Mouse (Mus musculus) testis, adult 2 months (tissue): Measurements from ENCODE around the gene Sf3b4. TPM values are rescaled to one million over a fixed set of nuclear protein-coding genes. Genes with fewer than 3 reads are reported as not detected.

Experiments used
- H3K27ac ChIP-seq: fragments of 200-500 bp; 2 replicates; pipeline ENCODE4 v1.5.1; 2012; ENCODE audit warnings: low read depth, low read length; ENCODE audit not compliant: control insufficient read depth, insufficient read depth
- H3K27me3 ChIP-seq: fragments of 200-500 bp; 2 replicates; pipeline ENCODE4 v1.6.1; 2012; ENCODE audit warnings: mild to moderate bottlenecking, low read length, moderate library complexity; ENCODE audit not compliant: control insufficient read depth, insufficient read depth
- H3K36me3 ChIP-seq: fragments of 200-500 bp; 2 replicates; pipeline ENCODE4 v1.6.1; 2012; ENCODE audit warnings: mild to moderate bottlenecking, low read length; ENCODE audit not compliant: control insufficient read depth, insufficient read depth
- H3K4me1 ChIP-seq: fragments of 200-500 bp; 2 replicates; pipeline ENCODE4 v1.6.1; 2012; ENCODE audit warnings: low read length; ENCODE audit not compliant: control insufficient read depth, insufficient read depth
- H3K4me3 ChIP-seq: fragments of 200-500 bp; 2 replicates; pipeline ENCODE4 v1.5.1; 2012; ENCODE audit warnings: low read depth, mild to moderate bottlenecking, low read length, moderate library complexity, mixed read lengths; ENCODE audit not compliant: control insufficient read depth
- CTCF ChIP-seq: fragments of 200-500 bp; IDR thresholded peaks from 2 replicates; pipeline ENCODE4 v1.5.1; 2012; ENCODE audit warnings: low read depth, mild to moderate bottlenecking, inconsistent platforms, low read length, moderate library complexity; ENCODE audit not compliant: control insufficient read depth, insufficient read depth, insufficient replicate concordance
- POLR2A ChIP-seq: fragments of 200-500 bp; IDR thresholded peaks from 2 replicates; pipeline ENCODE4 v1.6.1; 2012; ENCODE audit warnings: low read depth, mild to moderate bottlenecking, inconsistent platforms, low read length, moderate library complexity; ENCODE audit not compliant: control insufficient read depth
- polyA plus RNA-seq: library from polyadenylated mRNA; depleted of rRNA; stranded (reverse); fragments of >200 nt; gene quantifications from 2 replicates; pipeline ENCODE4 v1.2.3, GENCODE M21; 2012

Sf3b4 gene
- polyA plus RNA-seq, 1 experiment: 143 TPM

- TF ChIP-seq CTCF: no peak
- H3K27ac ChIP-seq: no peak overlapping the region
- H3K4me3 ChIP-seq: no peak overlapping the region
- peaks cover 2% of the 10 kb centered on the region; the same call in 1 of the 2 replicates for H3K36me3 ChIP-seq
- H3K4me1 ChIP-seq: peaks cover 14% of the 10 kb centered on the region
- H3K27me3 ChIP-seq: no peaks in the 10 kb centered on the region
These were observed 9.6 kb downstream of the Sf3b4 start for GRCm38 (mm10) chr3:96181510-96182381.

GRCm38 (mm10) chr3:96182382-96182776 lies 10.2 kb downstream of the Sf3b4 start:
- no peaks in the 10 kb centered on the region for H3K27me3 ChIP-seq
- H3K4me3 ChIP-seq: no peak overlapping the region
- H3K4me1 ChIP-seq: peaks cover 14% of the 10 kb centered on the region
- no peak overlapping the region for H3K27ac ChIP-seq
- peaks cover 2% of the 10 kb centered on the region; the same call in 1 of the 2 replicates for H3K36me3 ChIP-seq
- TF ChIP-seq POLR2A: no peak
- TF ChIP-seq CTCF: no peak

GRCm38 (mm10) chr3:96192977-96193376 lies 20.8 kb downstream of the Sf3b4 start:
- H3K4me3 ChIP-seq: no peak overlapping the region
- peaks cover 17% of the 10 kb centered on the region for H3K4me1 ChIP-seq
- no peaks in the 10 kb centered on the region for H3K36me3 ChIP-seq
- TF ChIP-seq POLR2A: no peak
- no peak for TF ChIP-seq CTCF
- H3K27me3 ChIP-seq: no peaks in the 10 kb centered on the region
- H3K27ac ChIP-seq: no peak overlapping the region

- Histone ChIP-seq H3K4me3 (no peak overlapping the region), H3K36me3 (no peaks in the 10 kb centered on the region), H3K27ac (no peak overlapping the region), H3K27me3 (no peaks in the 10 kb centered on the region), H3K4me1 (peaks cover 26% of the 10 kb centered on the region)
- no peak for TF ChIP-seq POLR2A
- TF ChIP-seq CTCF: no peak
These were observed 22.8 kb downstream of the Sf3b4 start for GRCm38 (mm10) chr3:96194966-96195365.

GRCm38 (mm10) chr3:96195616-96196313 lies 23.6 kb downstream of the Sf3b4 start:
- Histone ChIP-seq H3K4me3 (no peak overlapping the region), H3K4me1 (peaks cover 26% of the 10 kb centered on the region), H3K36me3 (no peaks in the 10 kb centered on the region), H3K27me3 (no peaks in the 10 kb centered on the region), H3K27ac (no peak overlapping the region)
- no peak for TF ChIP-seq CTCF
- TF ChIP-seq POLR2A: no peak

GRCm38 (mm10) chr3:96196437-96197128 lies 24.5 kb downstream of the Sf3b4 start:
- Histone ChIP-seq H3K27ac (peak overlapping the region; percentile 4; the same call in 1 of the 2 replicates), H3K4me3 (peak overlapping the region; percentile 72), H3K27me3 (no peaks in the 10 kb centered on the region), H3K4me1 (peaks cover 26% of the 10 kb centered on the region), H3K36me3 (no peaks in the 10 kb centered on the region)
- TF ChIP-seq CTCF (no peak), POLR2A (no peak)
